Mouse (Mus musculus) Muller cell, postnatal 12 days (primary cell): ENCODE data around the gene Ap3b2.
A peak's percentile ranks its signal among the peaks of the same experiment; 100 is the strongest.

Experiments used
- DNase-seq: peaks from one replicate; pipeline ENCODE4 v3.0.0-alpha.2; 2015; ENCODE audit errors: inconsistent ontology term

Ap3b2 gene

GRCm38 (mm10) chr7:81476833-81477232 lies 16.9 kb downstream of the Ap3b2 start:
- DNase-seq: no peak

- DNase-seq: no peak
Observed at GRCm38 (mm10) chr7:81475221-81475620, 18.5 kb downstream of the Ap3b2 start.

GRCm38 (mm10) chr7:81464906-81465450 lies 28.7 kb downstream of the Ap3b2 start:
- no peak for DNase-seq

GRCm38 (mm10) chr7:81464116-81464515 lies 29.6 kb downstream of the Ap3b2 start:
- peak; percentile 22 for DNase-seq

GRCm38 (mm10) chr7:81462815-81463214 lies 30.9 kb downstream of the Ap3b2 start:
- no peak for DNase-seq

- peak; percentile 92 for DNase-seq
Observed at GRCm38 (mm10) chr7:81455155-81455651, 38.5 kb downstream of the Ap3b2 start, which contains the start of gene Cpeb1. Gene Cpeb1 (minus strand): TSS chr7:81455465.

- DNase-seq: peak; percentile 93
Observed at GRCm38 (mm10) chr7:81454331-81455039, 39.2 kb downstream of the Ap3b2 start.

GRCm38 (mm10) chr7:81453443-81454274 lies 40.1 kb downstream of the Ap3b2 start:
- peak; percentile 84 for DNase-seq

GRCm38 (mm10) chr7:81452971-81453441 lies 40.7 kb downstream of the Ap3b2 start:
- DNase-seq: peak; percentile 79
